Mouse (Mus musculus) MEL (cell line): ENCODE measurements around the gene Gm28635. TPM values are rescaled to one million over a fixed set of nuclear protein-coding genes. Genes with fewer than 3 reads are reported as not detected.
"Not testable (repeated sequence)": the region's sequence is repeated elsewhere in the genome, so short reads cannot be mapped to it uniquely, and the experiment has no call there.

ENCODE experiments used
- DNase-seq: peaks from one replicate; pipeline ENCODE4 v3.0.0; 2011; ENCODE audit warnings: low read depth, low spot score
- H3K27ac ChIP-seq: 2 replicates; pipeline ENCODE4 v1.5.1; 2012; ENCODE audit warnings: low read depth, mild to moderate bottlenecking, control low read depth, low read length, moderate library complexity; ENCODE audit not compliant: control insufficient read depth
- H3K27me3 ChIP-seq, 2 experiments: fragments of 150-350 bp in 1 of 2; sonication (generic) in 1 of 2; 2 replicates each; pipeline ENCODE4 v1.6.1; 2012; ENCODE audit warnings: low read length in 2 of 2, mild to moderate bottlenecking in 2 of 2, improper control_type of control experiment in 1 of 2, moderate library complexity in 1 of 2; ENCODE audit not compliant: insufficient read depth in 2 of 2, control insufficient read depth in 1 of 2
- H3K36me3 ChIP-seq, 2 experiments: 2 replicates each; pipeline ENCODE4 v1.6.1; 2012 to 2014; ENCODE audit warnings: low read length in 2 of 2, improper control_type of control experiment in 1 of 2, inconsistent platforms in 1 of 2, mild to moderate bottlenecking in 1 of 2; ENCODE audit not compliant: insufficient read depth in 2 of 2, control insufficient read depth in 1 of 2
- H3K4me1 ChIP-seq, 2 experiments: fragments of 150-350 bp in 1 of 2; sonication (generic) in 1 of 2; 2 replicates each; pipeline ENCODE4 v1.6.1; 2012; ENCODE audit warnings: low read length in 2 of 2, improper control_type of control experiment in 1 of 2, mild to moderate bottlenecking in 1 of 2; ENCODE audit not compliant: insufficient read depth in 2 of 2, control insufficient read depth in 1 of 2
- H3K4me3 ChIP-seq, 2 experiments: fragments of 150-350 bp in 1 of 2; sonication (generic) in 1 of 2; 2 replicates each; pipeline ENCODE4 v1.5.1; 2012; ENCODE audit warnings: low read depth in 2 of 2, low read length in 2 of 2, mild to moderate bottlenecking in 2 of 2, moderate library complexity in 2 of 2, control low read depth in 1 of 2, improper control_type of control experiment in 1 of 2; ENCODE audit not compliant: control insufficient read depth in 1 of 2, insufficient read depth in 1 of 2
- H3K79me2 ChIP-seq: 2 replicates; pipeline ENCODE4 v1.6.1; 2012; ENCODE audit warnings: mild to moderate bottlenecking, low read length, moderate library complexity; ENCODE audit not compliant: control insufficient read depth, poor library complexity, insufficient read depth
- H3K9ac ChIP-seq: 2 replicates; pipeline ENCODE4 v1.6.1; 2012; ENCODE audit warnings: low read depth, mild to moderate bottlenecking, control low read depth, low read length, moderate library complexity; ENCODE audit not compliant: control insufficient read depth, poor library complexity, severe bottlenecking
- H3K9me3 ChIP-seq: fragments of 150-350 bp; sonication (generic); replicated peaks from 2 replicates; pipeline ENCODE4 v1.6.1; 2012; ENCODE audit warnings: mild to moderate bottlenecking, low read length, improper control_type of control experiment, moderate library complexity; ENCODE audit not compliant: insufficient read depth
- CTCF ChIP-seq, 3 experiments: IDR thresholded peaks in 2 of 3; conservative IDR thresholded peaks in 1 of 3; 2 replicates each; pipeline ENCODE4 v1.5.1; 2011 to 2012; ENCODE audit warnings: low read length in 3 of 3, low read depth in 2 of 3, mild to moderate bottlenecking in 2 of 3, improper control_type of control experiment in 1 of 3, inconsistent platforms in 1 of 3, mixed read lengths in 1 of 3, moderate library complexity in 1 of 3; ENCODE audit not compliant: control insufficient read depth in 1 of 3, insufficient read depth in 1 of 3, poor library complexity in 1 of 3, severe bottlenecking in 1 of 3
- ETS1 ChIP-seq: IDR thresholded peaks from 2 replicates; pipeline ENCODE4 v1.6.1; 2012; ENCODE audit warnings: low read depth, mild to moderate bottlenecking, inconsistent platforms, low read length, improper control_type of control experiment, moderate library complexity
- MAFK ChIP-seq: IDR thresholded peaks from 2 replicates; pipeline ENCODE4 v1.6.1; 2011; ENCODE audit warnings: low read depth, mild to moderate bottlenecking, low read length, improper control_type of control experiment, borderline replicate concordance
- MXI1 ChIP-seq: IDR thresholded peaks from 2 replicates; pipeline ENCODE4 v1.6.1; 2011; ENCODE audit warnings: mild to moderate bottlenecking, low read depth, low read length, improper control_type of control experiment
- MYC ChIP-seq: IDR thresholded peaks from 2 replicates; pipeline ENCODE4 v1.6.1; 2011; ENCODE audit warnings: low read depth, mild to moderate bottlenecking, low read length, improper control_type of control experiment, moderate library complexity
- NELFE ChIP-seq: IDR thresholded peaks from 2 replicates; pipeline ENCODE4 v1.6.1; 2011; ENCODE audit warnings: low read depth, low read length, improper control_type of control experiment
- POLR2A ChIP-seq, 2 experiments: IDR thresholded peaks; 2 replicates each; pipeline ENCODE4 v1.6.1; 2011 to 2012; ENCODE audit warnings: low read length in 2 of 2, mild to moderate bottlenecking in 2 of 2, control low read depth in 1 of 2, improper control_type of control experiment in 1 of 2, low read depth in 1 of 2, moderate library complexity in 1 of 2; ENCODE audit not compliant: control insufficient read depth in 1 of 2, insufficient read depth in 1 of 2, poor library complexity in 1 of 2
- RAD21 ChIP-seq: IDR thresholded peaks from 2 replicates; pipeline ENCODE4 v1.6.1; 2011; ENCODE audit warnings: mild to moderate bottlenecking, low read depth, low read length, improper control_type of control experiment
- SIN3A ChIP-seq: IDR thresholded peaks from 2 replicates; pipeline ENCODE4 v1.6.1; 2012; ENCODE audit warnings: low read length, improper control_type of control experiment, inconsistent platforms
- TBP ChIP-seq: IDR thresholded peaks from 2 replicates; pipeline ENCODE4 v1.8.0; 2011; ENCODE audit warnings: low read depth, low read length, improper control_type of control experiment
- UBTF ChIP-seq: IDR thresholded peaks from 2 replicates; pipeline ENCODE4 v1.6.1; 2012; ENCODE audit warnings: low read depth, mild to moderate bottlenecking, inconsistent platforms, low read length, improper control_type of control experiment, moderate library complexity, borderline replicate concordance; ENCODE audit not compliant: insufficient read depth
- USF1 ChIP-seq: IDR thresholded peaks from 2 replicates; pipeline ENCODE4 v1.6.1; 2014; ENCODE audit warnings: low read depth, mild to moderate bottlenecking, inconsistent platforms, low read length, improper control_type of control experiment, moderate library complexity
- ZC3H11A ChIP-seq: IDR thresholded peaks from 2 replicates; pipeline ENCODE4 v1.6.1; 2012; ENCODE audit warnings: low read depth, mild to moderate bottlenecking, inconsistent platforms, low read length, improper control_type of control experiment
- ZMIZ1 ChIP-seq: IDR thresholded peaks from 2 replicates; pipeline ENCODE4 v1.6.1; 2012; ENCODE audit warnings: low read depth, mild to moderate bottlenecking, inconsistent platforms, low read length, improper control_type of control experiment, moderate library complexity
- polyA plus RNA-seq, 2 experiments: library from polyadenylated mRNA; stranded (reverse) in 1 of 2; unstranded in 1 of 2; fragments of >175 nt in 1 of 2; fragments of >200 nt in 1 of 2; gene quantifications; 2 replicates each; pipeline versions ENCODE4 v1.2.1 to v1.2.4; 2012; ENCODE audit warnings: low replicate concordance in 2 of 2, low read depth in 1 of 2; ENCODE audit not compliant: insufficient read length in 2 of 2, insufficient read depth in 1 of 2, missing spikeins in 1 of 2
- total RNA-seq: library from RNA; depleted of rRNA; stranded (reverse); fragments of 300-350 nt; gene quantifications from 2 replicates; pipeline ENCODE4 v1.2.3, GENCODE M21; 2012

The Gm28635 gene
- total and polyA plus RNA-seq, 3 experiments: 0.19 TPM; not detected in 2

DNA sequence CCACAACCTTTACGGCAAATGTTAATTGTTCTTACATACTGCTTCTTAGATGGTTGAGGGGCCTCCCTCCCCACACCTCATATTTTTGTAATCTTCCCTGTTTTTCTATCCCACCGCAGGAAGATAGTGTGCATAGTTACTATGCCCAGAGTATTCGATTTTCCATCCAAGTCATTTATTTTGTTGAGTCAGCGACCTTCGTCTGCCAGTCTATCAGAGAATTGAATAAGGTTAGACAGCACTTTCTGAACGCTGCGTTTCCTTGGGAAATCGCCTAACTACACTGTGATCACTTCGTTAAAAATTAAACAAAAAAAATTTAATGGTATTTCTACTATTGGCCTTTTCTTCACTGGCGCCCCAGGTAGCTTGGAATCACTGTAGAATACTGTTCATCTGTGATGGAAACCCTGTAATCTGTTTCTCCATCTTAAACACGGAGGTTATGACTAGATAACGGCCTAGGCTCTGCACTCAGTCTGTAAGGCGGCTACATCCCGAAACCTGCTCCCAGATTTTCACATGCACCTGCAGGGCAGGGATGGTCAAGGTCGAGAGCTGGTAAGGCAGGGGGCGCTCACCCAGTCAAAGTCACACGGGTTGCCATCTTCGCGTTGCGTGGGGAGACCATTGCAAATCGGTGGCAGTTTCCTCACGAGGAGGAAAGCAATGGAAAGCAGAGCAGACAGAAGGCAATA, 422 bp downstream of the Gm28635 start:
- H3K27me3 ChIP-seq: no peaks in the 10 kb centered on the region
- no peaks in the 10 kb centered on the region for H3K9me3 ChIP-seq
- peak overlapping the region; percentile 45; the same call in 1 of the 2 replicates for H3K27ac ChIP-seq
- TF ChIP-seq TBP (peak; percentile 7; the same call in 1 of the 2 replicates), CTCF (IDR thresholded peaks at IDR 0.05 in 2 of 3, conservative IDR thresholded peaks at IDR 0.05 in 1 of 3; ENCODE audit: control insufficient read depth in 1 of 3, insufficient read depth in 1 of 3, low read depth in 2 of 3, low read length in 3 of 3, poor library complexity in 1 of 3, severe bottlenecking in 1 of 3) (peak in 2 of 3 experiments; percentile 49 to 56; a peak in 5 of 6 replicates), POLR2A (IDR thresholded peaks at IDR 0.05; ENCODE audit: control insufficient read depth in 1 of 2, insufficient read depth in 1 of 2, low read depth in 1 of 2, low read length in 2 of 2, poor library complexity in 1 of 2) (0 out of 4 replicates have a peak, but pooled peaks of 1 of the 2 experiments have one; percentile 53), NELFE (no peak), UBTF (no peak), SIN3A (no peak), MAFK (peak; percentile 18; the same call in 1 of the 2 replicates), USF1 (no peak; the same call in 1 of the 2 replicates), ZMIZ1 (no peak), ETS1 (peak; percentile 9; the same call in 1 of the 2 replicates), ZC3H11A (no peak), MYC (0 out of 2 replicates have a peak, but pooled peaks have one; percentile 48), MXI1 (peak; percentile 51; the same call in 1 of the 2 replicates), RAD21 (no peak)
- H3K36me3 ChIP-seq: peaks cover 2 to 21% of the 10 kb centered on the region in 2 experiments; a peak in 3 of 4 replicates
- H3K4me1 ChIP-seq: peaks cover 4 to 11% of the 10 kb centered on the region in 2 experiments; a peak in 3 of 4 replicates
- peak; percentile 52 for DNase-seq
- H3K4me3 ChIP-seq: peak overlapping the region; percentile 88 to 94
- peaks cover 26% of the 10 kb centered on the region for H3K79me2 ChIP-seq
- H3K9ac ChIP-seq: peak overlapping the region; percentile 83

DNA sequence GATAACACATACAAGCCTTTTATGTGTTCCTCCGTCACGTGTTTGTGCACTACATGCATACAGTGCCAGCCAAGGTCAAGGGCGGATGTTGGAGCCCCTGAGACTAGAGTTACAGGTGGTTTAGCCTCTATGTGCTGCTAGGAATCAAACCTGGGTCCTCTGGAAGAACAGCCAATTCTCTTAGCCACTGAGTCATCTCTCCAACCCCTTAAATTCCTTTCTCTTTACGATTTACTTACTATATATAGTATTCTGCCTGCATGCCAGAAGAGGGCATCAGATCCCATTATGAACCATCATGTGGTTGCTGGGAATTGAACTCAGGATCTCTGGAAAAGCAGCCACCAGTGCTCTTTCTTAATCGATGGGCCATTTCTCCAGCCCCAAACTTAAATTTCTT, 6.3 kb downstream of the Gm28635 start:
- H3K9ac ChIP-seq, H3K9me3 ChIP-seq, DNase-seq, H3K4me3 ChIP-seq, H3K27me3 ChIP-seq, H3K27ac ChIP-seq: not testable (repeated sequence)
- peaks cover 2 to 16% of the 10 kb centered on the region in 2 experiments; a peak in 3 of 4 replicates for H3K36me3 ChIP-seq
- H3K4me1 ChIP-seq: peaks cover 0 to 13% of the 10 kb centered on the region in 2 experiments; a peak in 1 of 4 replicates
- H3K79me2 ChIP-seq: peaks cover 16% of the 10 kb centered on the region
